Mouse (Mus musculus) spleen, adult 2 months (tissue): ENCODE measurements around the gene Msh5. TPM values are rescaled to one million over a fixed set of nuclear protein-coding genes. Genes with fewer than 3 reads are reported as not detected.
A peak's percentile ranks its signal among the peaks of the same experiment; 100 is the strongest.
"Not testable (repeated sequence)": the region's sequence is repeated elsewhere in the genome, so short reads cannot be mapped to it uniquely, and the experiment has no call there.

Experiments used
- DNase-seq, 2 experiments: peaks; one replicate each; pipeline versions ENCODE4 v3.0.0 to v3.0.0-alpha.2; 2012 to 2021; ENCODE audit warnings: low spot score in 2 of 2, low read depth in 1 of 2
- H3K27ac ChIP-seq: fragments of 200-500 bp; 2 replicates; pipeline ENCODE4 v1.5.1; 2012; ENCODE audit warnings: low read length, inconsistent platforms; ENCODE audit not compliant: insufficient read depth
- H3K27me3 ChIP-seq: fragments of 200-500 bp; 2 replicates; pipeline ENCODE4 v1.6.1; 2012; ENCODE audit warnings: mild to moderate bottlenecking, moderate library complexity, low read length, inconsistent platforms; ENCODE audit not compliant: control insufficient read depth, insufficient read depth
- H3K36me3 ChIP-seq: fragments of 200-500 bp; 2 replicates; pipeline ENCODE4 v1.6.1; 2012; ENCODE audit warnings: mild to moderate bottlenecking, low read length, inconsistent platforms; ENCODE audit not compliant: control insufficient read depth, insufficient read depth
- H3K4me1 ChIP-seq: fragments of 200-500 bp; 2 replicates; pipeline ENCODE4 v1.6.1; 2011; ENCODE audit warnings: inconsistent platforms; ENCODE audit not compliant: control insufficient read depth, insufficient read depth, insufficient read length
- H3K4me3 ChIP-seq: fragments of 200-500 bp; 2 replicates; pipeline ENCODE4 v1.5.1; 2011; ENCODE audit warnings: mild to moderate bottlenecking, inconsistent platforms; ENCODE audit not compliant: insufficient read depth, insufficient read length; ENCODE audit errors: extremely low read depth
- CTCF ChIP-seq: fragments of 200-500 bp; IDR thresholded peaks from 2 replicates; pipeline ENCODE4 v1.5.1; 2011; ENCODE audit warnings: mild to moderate bottlenecking, inconsistent platforms; ENCODE audit not compliant: insufficient read depth, insufficient read length, insufficient replicate concordance; ENCODE audit errors: extremely low read depth
- POLR2A ChIP-seq: fragments of 200-500 bp; IDR thresholded peaks from 2 replicates; pipeline ENCODE4 v1.6.1; 2011; ENCODE audit warnings: low read depth, low read length, inconsistent platforms
- WGBS: fragments of 180-500 bp; shearing (Covaris S2); methylation state at CpG from one replicate; pipeline ENCODE4 v1.1.7; 2018; 5-methylcytosine and 5-hydroxymethylcytosine counted together
- polyA plus RNA-seq: library from polyadenylated mRNA; depleted of rRNA; stranded (reverse); fragments of >200 nt; gene quantifications from 2 replicates; pipeline ENCODE4 v1.2.3, GENCODE M21; 2012

Msh5 gene
- polyA plus RNA-seq, 1 experiment = 8.6 TPM

DNA sequence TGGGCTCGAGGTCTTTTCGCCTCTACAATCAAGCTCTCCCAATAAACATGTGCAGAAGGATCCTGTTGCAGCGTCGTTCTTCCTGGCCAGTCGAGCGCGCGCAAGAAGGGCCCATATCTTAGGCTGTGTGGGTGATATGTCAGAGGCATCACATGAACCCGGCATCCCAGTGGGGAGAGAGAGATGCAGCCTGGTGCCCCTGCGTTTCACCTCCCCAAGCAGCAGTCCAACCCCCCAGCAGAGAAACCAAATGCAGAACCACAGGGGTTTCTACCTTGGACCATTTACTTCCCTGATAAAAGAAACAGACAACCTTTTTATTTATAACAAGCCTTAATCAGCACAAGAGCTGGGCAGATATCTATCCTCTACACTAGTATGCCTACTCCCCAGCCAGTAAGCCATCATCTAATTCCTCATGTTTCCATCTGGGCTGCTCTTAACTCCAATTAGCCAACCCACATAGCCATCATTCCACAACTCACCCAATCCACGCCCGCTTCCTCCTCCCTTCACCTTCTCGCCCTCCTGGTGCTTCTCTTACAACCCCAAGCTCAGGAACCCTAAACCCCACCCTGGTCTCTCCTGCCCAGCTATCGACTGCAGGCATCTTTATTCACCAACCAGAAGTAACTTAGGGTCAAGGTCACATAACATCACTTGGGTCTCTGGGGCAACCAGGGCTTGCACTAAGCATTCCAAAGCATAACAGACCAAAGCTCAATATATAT, 50.0 kb downstream of the Msh5 start:
- Histone ChIP-seq H3K4me3 (peak overlapping the region; percentile 32), H3K36me3 (peaks cover 16% of the 10 kb centered on the region), H3K4me1 (no peaks in the 10 kb centered on the region; the same call in 1 of the 2 replicates), H3K27me3 (no peaks in the 10 kb centered on the region), H3K27ac (no peak overlapping the region)
- no peak for DNase-seq
- TF ChIP-seq CTCF (no peak), POLR2A (no peak)
- 79% methylated on average over 14 of the region's 14 CpGs for WGBS

DNA sequence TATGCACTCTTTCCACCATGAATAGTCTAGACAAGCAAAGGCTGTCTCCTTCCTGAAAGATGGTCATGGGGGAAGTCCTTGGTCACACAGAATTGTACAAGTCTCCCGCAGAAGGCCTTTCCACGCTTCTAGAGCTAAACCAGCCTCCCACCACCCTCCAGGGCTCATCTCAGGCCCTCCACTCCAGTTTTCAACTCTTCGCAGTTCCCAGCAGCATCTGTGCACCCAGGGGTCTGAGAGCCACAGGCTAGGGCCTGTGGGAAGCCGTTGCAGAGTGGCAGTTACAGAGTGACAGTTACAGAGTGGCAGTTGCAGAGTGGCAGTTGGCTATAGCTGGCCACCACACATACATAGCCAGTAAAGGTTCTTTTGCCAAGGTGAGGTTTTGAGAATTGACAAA, 50.6 kb downstream of the Msh5 start:
- Histone ChIP-seq H3K27ac (0 out of 2 replicates have a peak overlapping the region, but pooled peaks have one; percentile 20), H3K36me3 (peaks cover 16% of the 10 kb centered on the region)
- H3K4me3 ChIP-seq, DNase-seq, H3K27me3 ChIP-seq, H3K4me1 ChIP-seq: not testable (repeated sequence)
- WGBS = 64% methylated on average over 4 of the region's 4 CpGs

DNA sequence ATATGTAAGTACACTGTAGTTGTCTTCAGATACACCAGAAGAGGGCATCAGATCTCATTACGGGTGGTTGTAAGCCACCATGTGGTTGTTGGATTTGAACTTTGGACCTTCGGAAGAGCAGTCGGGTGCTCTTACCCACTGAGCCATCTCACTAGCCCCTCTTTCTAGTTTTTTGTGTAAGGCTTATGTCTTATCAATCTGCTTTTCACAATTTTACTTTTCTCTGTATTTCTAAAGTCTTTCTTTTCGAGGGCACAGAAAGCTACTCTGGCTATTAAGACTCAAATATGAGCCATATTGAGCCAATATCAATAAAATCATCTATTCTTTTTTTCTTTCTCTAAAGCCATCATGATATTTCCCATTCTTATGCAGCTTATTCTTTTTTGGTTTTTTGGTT, 51.4 kb downstream of the Msh5 start:
- H3K27ac ChIP-seq, H3K4me1 ChIP-seq, H3K27me3 ChIP-seq, H3K4me3 ChIP-seq, DNase-seq: not testable (repeated sequence)
- peaks cover 16% of the 10 kb centered on the region for H3K36me3 ChIP-seq
- 78% methylated on average over 4 of the region's 4 CpGs for WGBS

DNA sequence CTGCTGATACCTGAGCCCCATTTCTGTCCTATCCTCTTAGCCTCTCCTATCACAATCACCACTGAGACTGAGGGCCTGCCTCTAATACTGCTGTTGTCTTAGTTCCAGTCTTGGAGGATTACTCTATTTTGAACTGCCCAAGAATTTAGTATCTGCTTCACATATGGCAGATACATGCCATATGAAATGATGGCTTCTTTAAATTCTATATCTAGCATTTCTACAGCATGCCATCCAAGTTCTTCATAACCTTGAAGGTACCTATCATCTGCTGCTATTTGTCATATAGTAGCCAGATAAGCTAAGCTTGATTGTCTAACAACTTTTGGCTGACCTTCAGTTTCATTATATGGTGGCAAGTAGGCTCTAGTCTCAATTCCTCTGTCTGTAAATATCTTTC, 51.8 kb downstream of the Msh5 start:
- no peak overlapping the region for H3K4me3 ChIP-seq
- H3K36me3 ChIP-seq = peaks cover 16% of the 10 kb centered on the region
- H3K27me3 ChIP-seq = no peaks in the 10 kb centered on the region
- no peak overlapping the region for H3K27ac ChIP-seq
- DNase-seq = no peak
- H3K4me1 ChIP-seq = no peaks in the 10 kb centered on the region; the same call in 1 of the 2 replicates
- TF ChIP-seq CTCF (no peak), POLR2A (no peak)

GRCm38 (mm10) chr17:34984218-34984617, 62.3 kb downstream of the Msh5 start:
- H3K27ac ChIP-seq = no peak overlapping the region
- peaks cover 4% of the 10 kb centered on the region; the same call in 1 of the 2 replicates for H3K4me1 ChIP-seq
- H3K27me3 ChIP-seq = no peaks in the 10 kb centered on the region
- WGBS = 82% methylated on average over 2 of the region's 2 CpGs
- DNase-seq = no peak
- TF ChIP-seq POLR2A (no peak), CTCF (peak; percentile 12; the same call in 1 of the 2 replicates)
- H3K36me3 ChIP-seq = peaks cover 7% of the 10 kb centered on the region; the same call in 1 of the 2 replicates
- H3K4me3 ChIP-seq = no peak overlapping the region

- DNase-seq = no peak
- H3K4me3 ChIP-seq = peak overlapping the region; percentile 99
- H3K27ac ChIP-seq = peak overlapping the region; percentile 99; the same call in 1 of the 2 replicates
- TF ChIP-seq POLR2A (no peak), CTCF (no peak)
- H3K36me3 ChIP-seq = peaks cover 7% of the 10 kb centered on the region; the same call in 1 of the 2 replicates
- under 1% methylated on average over 15 of the region's 15 CpGs for WGBS
- H3K27me3 ChIP-seq = no peaks in the 10 kb centered on the region
- peaks cover 4% of the 10 kb centered on the region; the same call in 1 of the 2 replicates for H3K4me1 ChIP-seq
These were observed 64.2 kb downstream of the Msh5 start for GRCm38 (mm10) chr17:34982328-34982727.

GRCm38 (mm10) chr17:34981690-34982180, 64.8 kb downstream of the Msh5 start, which contains the start of gene Lsm2:
Gene Lsm2, plus strand, starts transcription at chr17:34981862.
- under 1% methylated on average over 58 of the region's 58 CpGs for WGBS
- Histone ChIP-seq H3K27me3 (no peaks in the 10 kb centered on the region), H3K36me3 (peaks cover 7% of the 10 kb centered on the region; the same call in 1 of the 2 replicates), H3K27ac (peak within 1 kb of the TSS; percentile 99), H3K4me3 (peak within 1 kb of the TSS; percentile 99), H3K4me1 (peaks cover 4% of the 10 kb centered on the region; the same call in 1 of the 2 replicates)
- TF ChIP-seq POLR2A (peak; percentile 77), CTCF (no peak)
- peak; percentile 87 to 88 for DNase-seq
